Mouse (Mus musculus): ENCODE results near the gene Ppfibp2.
A peak's percentile ranks its signal among the peaks of the same experiment; 100 is the strongest.

GRCm38 (mm10) chr7:107749270-107749669 is 154.3 kb downstream of the Ppfibp2 start:
- TF ChIP-seq CTCF (IDR thresholded peaks at IDR 0.05; ENCODE audit: insufficient read depth, low read length) (peak; percentile 11; the same call in 1 of the 2 replicates), POLR2A (IDR thresholded peaks at IDR 0.05; ENCODE audit: borderline replicate concordance, extremely low read depth, low read depth, low read length) (no peak)
